Mouse (Mus musculus): ENCODE results near the gene Btbd35f22. TPM values are rescaled to one million over a fixed set of nuclear protein-coding genes. Genes with fewer than 3 reads are reported as not detected.
"Not testable (repeated sequence)": the region's sequence is repeated elsewhere in the genome, so short reads cannot be mapped to it uniquely, and the experiment has no call there.

Btbd35f22 gene
- polyA plus RNA-seq (2015; fragmentation: Nextera tagmentation; extraction: Ambion mirVana) = not detected in 2 replicates

DNA sequence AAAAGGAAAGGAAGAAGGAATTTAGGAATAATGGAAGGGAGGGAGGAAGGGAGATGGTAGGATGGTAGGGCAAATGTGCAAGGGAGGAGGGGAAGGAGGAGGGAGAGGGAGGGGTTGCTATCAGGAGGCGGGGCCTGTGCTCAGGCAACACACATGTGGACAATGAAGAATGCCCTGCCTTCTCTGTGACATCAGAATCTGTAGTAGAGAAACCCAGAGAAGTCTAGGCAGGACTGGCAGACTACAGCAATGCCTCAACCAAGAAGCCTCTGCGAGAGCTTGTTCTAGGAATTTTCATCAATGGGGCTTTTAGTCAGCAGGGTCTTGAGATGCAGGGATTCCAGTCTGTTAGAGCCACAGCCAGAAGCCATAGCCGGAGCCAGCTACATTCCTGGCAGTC lies at the start of gene Btbd35f22:
Btbd35f22 (plus strand) TSS at position 301 of the 400 bp plus-strand sequence.
- not testable (repeated sequence) for H3K9me3 ChIP-seq (ENCODE audit: control insufficient read depth, low read length); H3K36me3 ChIP-seq (ENCODE audit: control insufficient read depth, insufficient read depth, low read length); H3K27me3 ChIP-seq (ENCODE audit: control insufficient read depth, insufficient read depth, low read depth, low read length); H3K4me2 ChIP-seq (ENCODE audit: low read depth, low read length); H3K27ac ChIP-seq (ENCODE audit: low read length); H3K9ac ChIP-seq (ENCODE audit: low read length); H3K4me3 ChIP-seq (ENCODE audit: low read length); H3K4me1 ChIP-seq (replicated peaks; ENCODE audit: control insufficient read depth, insufficient read depth, low read length); ATAC-seq (ENCODE audit: low read depth)
- no CpG with 5 or more reads among the region's 3 CpGs for WGBS

Other genes with a start within 250 kb of the Btbd35f22 start
- gene Gm21637, start 85.8 kb upstream of the Btbd35f22 start, polyA plus RNA-seq (2015; fragmentation: Nextera tagmentation; extraction: Ambion mirVana) = not detected in 2 replicates
- gene Btbd35f2, start 230.6 kb downstream of the Btbd35f22 start, polyA plus RNA-seq (2015; fragmentation: Nextera tagmentation; extraction: Ambion mirVana) = not detected in 2 replicates